Mouse (Mus musculus): ENCODE measurements around the gene Ggps1.

GRCm38 (mm10) chr13:14014001-14014400 is 49.3 kb downstream of the Ggps1 start:
- TF ChIP-seq CTCF (IDR thresholded peaks at IDR 0.05; ENCODE audit: borderline replicate concordance, extremely low read depth, insufficient read depth, insufficient read length) (no peak), POLR2A (IDR thresholded peaks at IDR 0.05; ENCODE audit: borderline replicate concordance, extremely low read depth, insufficient read depth, insufficient read length, poor library complexity, severe bottlenecking) (no peak)

Data from brain, embryonic 14.5 days (tissue).